Mouse (Mus musculus): ENCODE results near the gene Tmprss11e. TPM values are rescaled to one million over a fixed set of nuclear protein-coding genes. Genes with fewer than 3 reads are reported as not detected.

Tmprss11e gene
- not detected for polyA plus RNA-seq (2012; fragmentation: generic; extraction: Trizol)

DNA sequence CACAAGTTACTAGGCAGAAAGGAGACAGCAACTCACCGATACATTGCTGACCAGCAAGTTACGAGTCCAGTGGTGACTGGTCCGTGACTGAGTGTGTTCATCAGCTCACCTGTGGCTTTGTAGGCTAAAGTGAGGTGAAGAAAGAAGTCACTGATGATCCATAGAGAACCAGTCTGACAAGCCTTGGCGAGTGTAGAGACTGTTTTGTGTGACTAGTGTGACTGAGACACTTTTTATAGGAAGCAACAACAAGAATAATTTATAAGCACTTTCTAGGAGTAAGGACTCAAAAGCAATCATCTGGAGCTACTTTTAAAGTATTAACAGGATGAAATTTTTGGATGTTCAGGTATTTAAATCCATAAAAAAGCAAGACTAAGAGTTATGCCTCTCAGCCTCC lies at the start of gene Tmprss11e:
Gene Tmprss11e, minus strand, starts transcription at position 101 of the 400 bp plus-strand sequence.
- TF ChIP-seq TCF12 (IDR thresholded peaks at IDR 0.05; ENCODE audit: insufficient read depth, poor library complexity, severe bottlenecking) (no peak), MYOD1 (IDR thresholded peaks at IDR 0.05; ENCODE audit: control insufficient read depth in 1 of 3, insufficient read length in 2 of 3, low read depth in 2 of 3) (no peak)
- Histone ChIP-seq H3K27me3 (ENCODE audit: control insufficient read depth, insufficient read depth, insufficient read length) (no peaks in the 10 kb centered on the region), H3ac (ENCODE audit: control insufficient read depth, insufficient read length) (no peak within 1 kb of the TSS), H3K36me3 (ENCODE audit: control insufficient read depth, insufficient read depth) (no peaks in the 10 kb centered on the region), H3K4me2 (ENCODE audit: low read depth) (no peak within 1 kb of the TSS), H3K79me2 (ENCODE audit: control insufficient read depth, insufficient read depth) (no peaks in the 10 kb centered on the region), H3K4me3 (no peak within 1 kb of the TSS)

DNA sequence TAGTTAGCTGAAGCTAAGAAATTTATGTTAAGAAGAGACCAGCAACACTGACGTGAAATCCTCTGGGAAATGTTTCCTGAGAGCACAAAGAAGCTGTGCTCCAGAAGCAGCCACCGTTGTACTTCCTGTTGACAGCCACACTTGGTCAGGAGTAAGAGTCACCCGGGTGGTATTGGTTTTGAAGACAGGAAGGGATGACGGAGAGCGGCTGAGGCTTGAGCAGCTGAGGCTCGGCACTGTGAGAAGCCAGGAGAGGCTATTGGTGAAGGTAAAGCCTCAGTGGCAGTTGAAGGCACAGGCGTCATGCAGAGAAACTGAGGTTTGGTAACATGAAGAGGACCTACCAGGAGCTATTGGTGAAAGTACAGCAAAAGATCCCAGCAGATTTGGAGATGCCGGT lies 47.2 kb upstream of the Tmprss11e start:
- H3K36me3 ChIP-seq (ENCODE audit: control insufficient read depth, insufficient read depth), result no peaks in the 10 kb centered on the region
- H3ac ChIP-seq (ENCODE audit: control insufficient read depth, insufficient read length), result no peak overlapping the region
- no peak overlapping the region for H3K4me3 ChIP-seq
- H3K4me2 ChIP-seq (ENCODE audit: low read depth), result no peak overlapping the region
- no peaks in the 10 kb centered on the region for H3K27me3 ChIP-seq (ENCODE audit: control insufficient read depth, insufficient read depth, insufficient read length)
- TF ChIP-seq USF1 (IDR thresholded peaks at IDR 0.05; ENCODE audit: low read depth) (no peak), POLR2A (IDR thresholded peaks at IDR 0.05; ENCODE audit: insufficient read length, low read depth) (no peak), MYOD1 (IDR thresholded peaks at IDR 0.05; ENCODE audit: control insufficient read depth in 1 of 3, insufficient read length in 2 of 3, low read depth in 2 of 3) (no peak)
- no peaks in the 10 kb centered on the region for H3K79me2 ChIP-seq (ENCODE audit: control insufficient read depth, insufficient read depth)

DNA sequence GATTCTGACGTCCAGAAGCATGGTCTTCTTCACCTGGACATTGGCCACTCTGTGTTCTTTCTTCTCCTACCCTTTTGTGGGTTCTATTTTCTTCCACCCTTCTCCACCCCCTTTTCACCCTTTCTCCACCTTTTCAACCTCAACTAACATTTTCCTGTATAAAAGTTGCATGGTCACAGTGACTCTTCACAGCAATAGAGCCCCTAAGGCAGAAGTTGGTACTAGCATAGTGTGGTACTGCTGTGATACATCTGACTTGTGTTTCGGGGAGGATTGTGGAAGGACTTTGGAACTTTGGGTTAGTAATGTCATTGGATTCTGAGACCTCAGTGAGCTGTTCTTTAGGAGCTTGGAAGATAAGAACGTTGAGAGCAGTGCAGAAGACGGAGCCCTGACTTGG lies 46.6 kb upstream of the Tmprss11e start:
- no peaks in the 10 kb centered on the region for H3K27me3 ChIP-seq (ENCODE audit: control insufficient read depth, insufficient read depth, insufficient read length)
- H3K36me3 ChIP-seq (ENCODE audit: control insufficient read depth, insufficient read depth), result no peaks in the 10 kb centered on the region
- H3K79me2 ChIP-seq (ENCODE audit: control insufficient read depth, insufficient read depth), result no peaks in the 10 kb centered on the region
- H3K4me3 ChIP-seq, result no peak overlapping the region
- H3ac ChIP-seq (ENCODE audit: control insufficient read depth, insufficient read length), result no peak overlapping the region
- TF ChIP-seq E2F4 (IDR thresholded peaks at IDR 0.05; ENCODE audit: insufficient read depth) (no peak), POLR2AphosphoS2 (IDR thresholded peaks at IDR 0.05; ENCODE audit: insufficient read length, low read depth) (no peak)
- H3K4me2 ChIP-seq (ENCODE audit: low read depth), result no peak overlapping the region

DNA sequence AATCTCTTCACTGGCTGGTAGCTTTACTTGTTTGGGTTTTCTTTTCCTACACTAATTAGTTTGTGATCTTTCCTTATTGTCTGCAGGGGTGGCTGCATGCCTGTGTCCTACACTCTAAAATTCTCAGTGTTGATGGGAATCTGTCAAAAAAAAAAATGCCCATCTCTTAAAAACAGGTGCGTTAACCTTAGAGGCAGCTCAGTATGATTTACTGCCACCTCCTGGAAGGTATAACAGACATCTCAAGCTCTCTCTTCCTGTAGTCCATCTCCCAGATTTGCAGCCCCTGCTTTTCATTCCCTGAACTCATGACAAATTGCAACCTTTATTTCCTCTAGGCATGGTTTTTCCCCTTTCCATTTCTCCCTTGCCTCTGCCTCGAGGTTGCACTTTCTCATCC lies 44.3 kb upstream of the Tmprss11e start:
- no peak overlapping the region for H3K4me3 ChIP-seq
- no peak for TF ChIP-seq CEBPB (IDR thresholded peaks at IDR 0.05; ENCODE audit: insufficient read depth, poor library complexity, severe bottlenecking)
- TF ChIP-seq POLR2A (IDR thresholded peaks at IDR 0.05; ENCODE audit: insufficient read length, low read depth), result no peak
- no peak for TF ChIP-seq REST (IDR thresholded peaks at IDR 0.05; ENCODE audit: insufficient read depth, insufficient read length)
- no peak for TF ChIP-seq TCF12 (IDR thresholded peaks at IDR 0.05; ENCODE audit: insufficient read depth, poor library complexity, severe bottlenecking)
- no peak for TF ChIP-seq MAX (IDR thresholded peaks at IDR 0.05; ENCODE audit: low read depth)
- no peak for TF ChIP-seq USF1 (IDR thresholded peaks at IDR 0.05; ENCODE audit: low read depth)
- TF ChIP-seq POLR2AphosphoS2 (IDR thresholded peaks at IDR 0.05; ENCODE audit: insufficient read length, low read depth), result no peak
- TF ChIP-seq SRF (IDR thresholded peaks at IDR 0.05; ENCODE audit: control insufficient read depth, insufficient read length, low read depth), result no peak
- TF ChIP-seq E2F4 (IDR thresholded peaks at IDR 0.05; ENCODE audit: insufficient read depth), result no peak
- H3ac ChIP-seq (ENCODE audit: control insufficient read depth, insufficient read length), result no peak overlapping the region
- no peaks in the 10 kb centered on the region for H3K27me3 ChIP-seq (ENCODE audit: control insufficient read depth, insufficient read depth, insufficient read length)
- no peaks in the 10 kb centered on the region for H3K79me2 ChIP-seq (ENCODE audit: control insufficient read depth, insufficient read depth)
- no peak overlapping the region for H3K4me2 ChIP-seq (ENCODE audit: low read depth)
- no peaks in the 10 kb centered on the region for H3K36me3 ChIP-seq (ENCODE audit: control insufficient read depth, insufficient read depth)

DNA sequence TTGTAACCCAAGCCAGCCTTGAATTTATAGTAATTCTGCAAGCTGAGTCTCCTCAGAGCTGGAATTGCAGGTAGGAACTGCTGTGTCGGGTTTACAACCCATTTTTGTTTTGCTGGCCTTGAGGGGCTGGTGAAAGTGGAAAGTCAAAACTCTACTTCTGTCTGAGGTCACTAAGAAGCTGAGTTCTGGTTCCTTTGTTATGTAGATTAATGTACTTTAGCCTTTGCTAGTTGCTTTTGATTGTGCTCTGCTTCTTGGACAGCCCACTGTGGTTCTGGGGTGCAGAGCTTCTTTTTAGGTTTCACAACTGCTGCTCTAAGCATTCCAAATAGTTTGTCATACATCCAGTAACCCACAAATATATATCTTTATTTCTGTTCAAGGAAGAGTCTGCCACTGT lies 41.2 kb upstream of the Tmprss11e start:
- no peak overlapping the region for H3K4me2 ChIP-seq (ENCODE audit: low read depth)
- no peak overlapping the region for H3K4me3 ChIP-seq

DNA sequence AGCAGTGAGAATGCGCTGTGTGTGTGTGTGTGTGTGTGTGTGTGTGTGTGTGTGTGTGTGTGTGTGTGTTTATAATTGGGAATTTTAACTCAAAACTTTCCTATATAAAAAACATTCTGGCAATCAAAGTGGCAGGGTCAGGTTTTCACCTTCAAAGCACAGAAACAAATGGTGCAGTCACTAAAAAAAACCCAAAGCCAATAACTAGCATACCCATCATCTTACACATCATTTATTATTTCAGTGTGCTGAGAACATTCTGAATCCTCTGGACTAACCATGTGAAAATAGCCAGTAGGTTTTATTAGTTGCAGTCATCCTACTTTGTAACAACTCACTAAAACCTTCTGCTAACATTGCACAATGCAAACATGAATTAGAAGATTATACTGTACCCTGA lies 38.6 kb upstream of the Tmprss11e start:
- H3K4me3 ChIP-seq, result no peak overlapping the region
- no peak overlapping the region for H3ac ChIP-seq (ENCODE audit: control insufficient read depth, insufficient read length)
- H3K79me2 ChIP-seq (ENCODE audit: control insufficient read depth, insufficient read depth), result no peaks in the 10 kb centered on the region
- H3K36me3 ChIP-seq (ENCODE audit: control insufficient read depth, insufficient read depth), result no peaks in the 10 kb centered on the region
- H3K4me2 ChIP-seq (ENCODE audit: low read depth), result no peak overlapping the region
- H3K27me3 ChIP-seq (ENCODE audit: control insufficient read depth, insufficient read depth, insufficient read length), result no peaks in the 10 kb centered on the region
- TF ChIP-seq CEBPB (IDR thresholded peaks at IDR 0.05; ENCODE audit: insufficient read depth, poor library complexity, severe bottlenecking), result no peak
- TF ChIP-seq SRF (IDR thresholded peaks at IDR 0.05; ENCODE audit: control insufficient read depth, insufficient read length, low read depth), result no peak
- no peak for TF ChIP-seq MAX (IDR thresholded peaks at IDR 0.05; ENCODE audit: low read depth)
- no peak for TF ChIP-seq TCF3 (IDR thresholded peaks at IDR 0.05; ENCODE audit: insufficient read length, low read depth)
- no peak for TF ChIP-seq USF1 (IDR thresholded peaks at IDR 0.05; ENCODE audit: low read depth)
- no peak for TF ChIP-seq MYOD1 (IDR thresholded peaks at IDR 0.05; ENCODE audit: control insufficient read depth in 1 of 3, insufficient read length in 2 of 3, low read depth in 2 of 3)
- no peak for TF ChIP-seq E2F4 (IDR thresholded peaks at IDR 0.05; ENCODE audit: insufficient read depth)
- no peak for TF ChIP-seq POLR2A (IDR thresholded peaks at IDR 0.05; ENCODE audit: insufficient read length, low read depth)
- no peak for TF ChIP-seq MYOG (IDR thresholded peaks at IDR 0.05; ENCODE audit: control insufficient read depth in 1 of 3, insufficient read depth in 1 of 3, insufficient read length in 2 of 3, low read depth in 2 of 3)
- TF ChIP-seq REST (IDR thresholded peaks at IDR 0.05; ENCODE audit: insufficient read depth, insufficient read length), result no peak
- no peak for TF ChIP-seq TCF12 (IDR thresholded peaks at IDR 0.05; ENCODE audit: insufficient read depth, poor library complexity, severe bottlenecking)
- no peak for TF ChIP-seq POLR2AphosphoS2 (IDR thresholded peaks at IDR 0.05; ENCODE audit: insufficient read length, low read depth)

More for the DNA sequence above, 41.2 kb upstream of the Tmprss11e start:
- no peaks in the 10 kb centered on the region for H3K36me3 ChIP-seq (ENCODE audit: control insufficient read depth, insufficient read depth)
- no peaks in the 10 kb centered on the region for H3K79me2 ChIP-seq (ENCODE audit: control insufficient read depth, insufficient read depth)
- no peaks in the 10 kb centered on the region for H3K27me3 ChIP-seq (ENCODE audit: control insufficient read depth, insufficient read depth, insufficient read length)
- no peak overlapping the region for H3ac ChIP-seq (ENCODE audit: control insufficient read depth, insufficient read length)
- TF ChIP-seq USF1 (IDR thresholded peaks at IDR 0.05; ENCODE audit: low read depth) (no peak), MYOD1 (IDR thresholded peaks at IDR 0.05; ENCODE audit: control insufficient read depth in 1 of 3, insufficient read length in 2 of 3, low read depth in 2 of 3) (no peak), POLR2A (IDR thresholded peaks at IDR 0.05; ENCODE audit: insufficient read length, low read depth) (no peak), E2F4 (IDR thresholded peaks at IDR 0.05; ENCODE audit: insufficient read depth) (no peak), MYOG (IDR thresholded peaks at IDR 0.05; ENCODE audit: control insufficient read depth in 1 of 3, insufficient read depth in 1 of 3, insufficient read length in 2 of 3, low read depth in 2 of 3) (no peak), TCF3 (IDR thresholded peaks at IDR 0.05; ENCODE audit: insufficient read length, low read depth) (no peak), SRF (IDR thresholded peaks at IDR 0.05; ENCODE audit: control insufficient read depth, insufficient read length, low read depth) (no peak)

Data from myocyte (in vitro differentiated cells).